Mouse (Mus musculus) retina, embryonic 14.5 days (tissue): ENCODE measurements at regions not wholly inside any gene's neighbourhood (a gene's known extent, or its start where the extent isn't known, plus 50 kb on each side); places are given as distances from the start of the nearest gene placed in this dataset.

Experiments used
- DNase-seq: peaks from one replicate; pipeline ENCODE4 v3.0.0-alpha.2; 2015; ENCODE audit warnings: low spot score

DNA sequence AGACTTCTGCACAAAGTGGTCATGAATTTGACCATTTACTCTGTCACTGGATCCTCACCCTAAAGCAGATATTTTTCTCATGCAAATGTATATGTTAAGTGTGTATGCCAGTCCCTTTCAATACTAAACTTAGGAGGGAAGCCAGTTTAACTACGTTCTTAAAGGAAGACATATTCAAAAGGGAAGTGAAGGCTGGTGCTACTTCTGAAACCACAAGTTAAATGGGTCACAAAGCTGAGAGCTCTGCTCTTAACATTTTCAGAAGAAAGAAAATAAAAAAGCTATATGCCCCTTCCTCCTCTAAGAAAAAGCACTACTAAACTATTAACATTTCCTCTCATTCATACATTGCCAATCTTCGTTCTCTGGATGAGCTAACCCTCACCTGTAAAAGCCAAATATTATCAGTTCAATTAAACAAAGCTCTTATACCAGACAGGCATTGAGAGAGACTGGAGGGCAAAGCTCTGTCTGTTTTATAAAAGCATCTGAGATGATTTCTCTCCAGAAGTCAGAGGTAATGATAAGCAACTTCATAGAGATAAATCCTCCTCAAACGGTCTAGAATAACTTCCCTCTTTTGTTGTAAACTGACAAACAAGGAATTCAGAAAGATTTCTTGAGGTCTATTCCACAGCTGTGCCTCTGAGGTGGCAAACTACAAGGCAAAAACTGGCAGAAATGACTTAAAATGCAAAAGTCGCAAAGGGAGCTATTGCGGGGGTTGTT is 82.7 kb upstream of the Klf6 start:
- DNase-seq, result no peak

DNA sequence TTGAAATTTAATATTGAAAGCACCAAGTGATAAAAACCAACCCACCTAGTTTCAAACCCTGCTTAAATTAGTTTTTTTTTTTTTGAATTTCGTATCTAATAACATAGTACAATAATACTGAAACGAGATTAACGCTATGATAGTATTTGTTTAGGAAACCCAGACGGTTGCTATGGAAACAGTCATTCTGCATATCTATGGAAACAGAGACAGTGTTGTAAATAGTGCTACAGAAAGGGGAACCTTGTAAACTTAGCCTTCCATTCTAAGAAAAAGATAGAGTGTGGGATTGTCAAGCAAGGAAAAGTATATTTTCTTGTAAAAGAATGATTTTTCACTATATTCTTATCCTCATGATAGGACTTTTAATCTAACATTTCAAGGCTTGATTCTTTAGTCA is 81.9 kb upstream of the Klf6 start:
- no peak for DNase-seq

DNA sequence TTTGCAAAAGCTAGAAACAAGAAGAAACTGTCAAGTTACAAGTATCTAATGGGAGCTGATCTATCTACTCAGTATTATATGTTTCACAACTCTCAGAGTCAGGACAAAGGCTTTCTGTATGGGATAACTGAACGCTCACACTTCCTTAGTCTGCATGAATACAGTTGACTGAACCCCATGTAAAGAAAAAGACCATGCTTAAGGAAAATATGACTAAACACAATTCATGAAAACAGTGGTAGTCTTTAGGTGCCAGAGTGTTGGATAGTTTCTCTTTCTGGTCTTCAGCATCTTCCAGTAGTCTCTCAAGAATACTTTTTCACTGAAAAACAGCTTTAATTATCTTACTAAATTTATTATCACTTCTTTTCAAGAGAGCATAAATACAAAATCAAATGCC is 78.7 kb upstream of the Klf6 start:
- no peak for DNase-seq

DNA sequence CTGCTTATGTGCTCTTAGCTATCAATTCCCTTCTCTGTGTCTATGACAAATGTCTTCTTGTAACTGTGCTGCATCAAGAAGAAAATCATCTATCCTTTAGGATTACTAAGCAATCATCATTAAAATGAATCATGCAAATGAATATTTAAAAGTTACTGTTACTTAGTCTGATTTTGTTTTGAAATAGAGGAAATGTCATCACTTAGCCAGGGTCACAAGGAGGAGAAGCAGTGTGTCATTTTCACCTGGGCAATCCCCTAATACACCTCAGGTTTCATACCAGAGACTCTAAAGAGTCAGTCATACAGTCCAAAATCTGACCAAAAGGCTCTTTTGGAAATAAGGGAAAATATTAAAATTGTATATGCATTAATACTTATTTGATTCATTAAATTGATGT is 74.2 kb upstream of the Klf6 start:
- no peak for DNase-seq

DNA sequence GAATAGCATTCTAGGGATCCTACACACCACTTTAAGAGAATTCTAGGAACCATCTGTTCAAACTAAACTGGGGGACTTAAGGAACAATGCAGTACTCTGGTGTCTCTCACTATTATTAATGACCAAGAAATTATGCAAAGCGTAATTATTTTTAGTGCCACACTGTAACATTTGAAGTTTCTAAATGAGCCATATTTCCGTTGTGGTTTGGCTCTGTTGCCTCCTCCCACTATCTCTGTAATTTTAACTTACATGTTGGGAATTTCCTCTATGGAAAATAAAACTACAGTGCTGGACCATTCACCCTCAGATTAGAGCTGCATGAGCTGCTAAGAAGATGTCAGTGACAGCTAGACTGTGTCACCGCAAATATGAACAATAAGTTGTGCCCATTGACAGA is 72.0 kb upstream of the Klf6 start:
- DNase-seq, result no peak

DNA sequence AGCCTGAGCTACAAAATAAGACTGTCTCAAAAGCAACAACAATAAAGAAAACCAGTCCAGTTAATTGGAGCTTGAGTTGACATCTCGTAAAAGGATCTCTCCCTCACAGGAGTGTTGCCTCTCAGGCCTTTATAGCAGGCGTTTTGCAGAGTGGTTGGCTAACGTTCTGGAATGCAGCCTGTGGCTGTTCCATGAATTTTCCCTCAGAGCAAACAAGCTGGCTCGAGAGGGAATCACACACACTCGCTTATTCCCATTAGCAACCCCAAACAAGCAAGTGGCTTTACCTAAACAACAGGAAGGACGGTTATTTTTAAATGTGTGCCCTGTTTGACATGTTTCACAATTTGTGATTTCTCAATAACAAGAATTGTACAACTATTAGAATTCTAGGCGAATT is 59.2 kb upstream of the Klf6 start:
- no peak for DNase-seq

DNA sequence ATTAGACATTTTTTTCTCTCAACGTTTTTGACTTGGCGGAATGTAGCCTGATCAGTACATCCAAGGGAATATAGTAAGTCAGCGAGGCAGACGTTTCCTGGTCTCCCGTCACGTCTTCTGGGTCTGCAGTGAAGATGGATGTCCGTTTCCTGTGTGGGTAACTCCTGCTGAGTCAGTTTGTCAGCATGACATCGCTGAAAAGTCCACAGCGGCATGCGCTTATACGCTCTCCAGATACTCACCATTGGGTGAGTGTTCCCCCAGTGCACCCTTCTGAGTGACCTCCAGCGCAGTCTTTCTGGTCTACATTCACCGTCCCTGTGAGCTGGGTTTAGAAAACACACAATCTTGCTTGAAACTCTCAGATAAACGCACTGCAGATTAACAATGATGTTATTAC is 58.5 kb upstream of the Klf6 start:
- no peak for DNase-seq

DNA sequence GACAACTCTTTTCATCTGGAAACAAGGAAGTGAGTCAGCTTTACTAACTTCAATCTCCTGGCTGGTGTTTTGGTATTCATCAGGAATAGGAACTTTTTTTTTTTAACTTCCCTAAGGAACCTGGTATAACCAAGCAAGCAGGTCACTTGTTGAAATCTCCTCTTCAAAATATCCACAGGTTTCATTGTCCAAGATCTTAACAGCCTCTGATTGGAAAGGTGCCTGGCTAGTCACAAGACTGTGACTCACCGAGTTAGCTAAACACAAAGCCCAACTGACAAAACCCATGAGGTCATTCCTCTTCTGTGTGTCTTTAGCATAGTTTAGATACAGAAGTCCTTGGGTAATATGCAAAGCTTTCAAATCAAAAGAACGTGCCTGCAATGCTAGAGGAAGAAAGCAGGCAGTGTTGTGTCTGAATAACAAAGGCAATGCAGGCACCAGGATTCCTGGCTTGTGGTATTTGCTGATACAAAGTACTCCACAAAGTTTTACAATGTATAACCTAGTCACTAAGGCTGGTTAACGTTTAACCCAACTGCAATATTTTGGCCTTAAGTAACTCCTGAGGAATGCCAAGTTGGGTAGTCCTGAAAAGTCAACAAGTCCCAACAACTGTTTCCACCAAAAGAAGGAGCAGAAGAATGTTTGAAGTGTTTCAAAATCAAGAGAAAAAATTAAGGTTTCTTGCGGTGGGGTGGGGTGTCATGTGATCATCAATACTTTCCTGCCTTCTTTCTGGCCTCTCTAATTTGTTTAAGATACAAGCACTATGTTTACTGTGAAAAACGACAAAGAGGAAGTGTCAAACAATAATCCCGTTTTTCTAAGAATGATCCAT is 57.5 kb upstream of the Klf6 start:
- no peak for DNase-seq

DNA sequence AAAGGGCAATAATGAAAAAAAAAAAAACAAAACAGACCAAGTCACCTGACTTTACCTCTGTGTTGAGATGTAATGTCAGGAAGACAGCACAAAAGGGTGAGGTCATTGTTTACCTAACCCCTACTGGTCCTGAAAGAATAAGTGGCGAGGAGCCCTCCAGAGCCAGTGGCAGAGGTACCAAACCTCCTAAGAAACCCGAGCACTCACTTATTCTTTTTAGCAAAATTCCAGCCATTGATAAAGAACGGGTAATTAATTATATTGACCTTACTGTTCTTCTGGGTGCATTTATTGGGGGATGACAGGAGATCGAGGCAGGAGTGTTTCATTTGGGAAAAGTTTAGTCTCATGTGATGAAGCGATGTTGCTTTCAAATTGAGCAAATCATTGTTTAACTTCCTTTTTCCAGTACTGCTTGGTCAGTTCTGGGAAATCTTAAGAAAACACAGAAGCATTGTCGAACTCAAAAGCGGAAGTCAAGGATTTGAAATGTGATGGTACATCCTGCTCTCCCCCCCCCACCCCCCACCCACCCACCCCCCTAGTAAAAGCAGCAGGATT is 56.8 kb upstream of the Klf6 start:
- DNase-seq, result no peak

DNA sequence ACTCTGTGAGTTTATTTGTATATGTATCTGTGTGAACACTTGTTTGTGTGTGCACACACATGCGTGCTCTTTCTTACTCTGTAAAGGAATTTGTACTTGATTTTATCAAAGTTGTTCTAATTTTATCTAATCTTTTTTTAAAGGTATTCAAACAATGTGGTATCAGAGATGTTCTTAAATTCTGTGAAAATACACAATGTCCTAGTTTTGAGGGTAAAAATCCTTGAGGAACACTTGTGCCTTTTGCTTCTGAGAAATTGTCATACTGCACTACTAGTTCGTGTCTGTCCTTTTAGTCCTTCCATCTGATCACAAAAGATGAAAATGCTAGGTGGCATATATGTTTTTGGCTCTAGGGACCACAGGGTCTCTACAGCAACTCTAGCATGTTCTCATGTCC is 52.9 kb upstream of the Klf6 start:
- no peak for DNase-seq
